Mouse (Mus musculus) heart, postnatal 0 days (tissue): Measurements from ENCODE around the gene Sbno2.

Experiments
- CTCF ChIP-seq: IDR thresholded peaks from 2 replicates; pipeline ENCODE4 v1.5.1; 2016; ENCODE audit warnings: antibody characterized with exemption, control low read depth, low read depth
- EP300 ChIP-seq: IDR thresholded peaks from 2 replicates; pipeline ENCODE4 v1.6.1; 2016; ENCODE audit warnings: antibody characterized with exemption, low read depth

DNA sequence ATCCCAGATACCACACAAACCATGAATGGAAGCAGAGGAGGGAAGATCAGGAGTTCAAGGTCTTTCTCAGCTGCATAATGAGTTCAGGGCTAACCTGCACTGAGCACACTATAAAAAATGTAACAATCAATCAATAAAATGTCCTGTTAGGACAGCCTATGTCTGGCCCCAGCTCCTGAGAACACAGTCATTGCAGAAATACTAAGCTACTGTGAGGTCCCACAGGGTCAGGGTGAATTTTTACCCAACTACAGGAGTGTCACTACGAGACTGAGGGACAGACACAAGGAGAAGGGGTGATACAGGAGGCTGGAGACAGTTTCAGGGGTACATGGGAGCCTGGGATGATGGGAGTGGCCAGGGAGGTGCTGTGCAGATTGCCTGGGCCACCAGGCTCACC is 27.0 kb downstream of the Sbno2 start:
- TF ChIP-seq CTCF (no peak), EP300 (no peak)
